Mouse (Mus musculus): ENCODE data around the gene Mypn. TPM values are rescaled to one million over a fixed set of nuclear protein-coding genes. Genes with fewer than 3 reads are reported as not detected.

Gene Mypn
- total RNA-seq, 2 experiments from 2014 or later = 78.0 to 86.7 TPM

GRCm38 (mm10) chr10:63158191-63158590 lies 45.6 kb downstream of the Mypn start:
- intact Hi-C loops (cut with DNase I) = loop anchor here (5.0 kb wide), 2 partner anchors 44 to 84 kb away; partner anchors contain the start of genes Herc4 and Mypn
- peak; percentile 49 to 75 for DNase-seq

- no peak for DNase-seq
- intact Hi-C loops (cut with DNase I) = loop anchor here (5.0 kb wide), 2 partner anchors 45 to 85 kb away; partner anchors contain the start of genes Herc4 and Mypn
Measured at GRCm38 (mm10) chr10:63157491-63157890, 46.3 kb downstream of the Mypn start.

GRCm38 (mm10) chr10:63156919-63157318 lies 46.8 kb downstream of the Mypn start:
- DNase-seq = peak; percentile 73 to 81
- intact Hi-C loops (cut with DNase I) = loop anchor here (5.0 kb wide), 2 partner anchors 45 to 85 kb away; partner anchors contain the start of genes Herc4 and Mypn

- intact Hi-C loops (cut with DNase I) = loop anchor here (5.0 kb wide), 2 partner anchors 46 to 86 kb away; partner anchors contain the start of genes Herc4 and Mypn
- DNase-seq = no peak
Measured at GRCm38 (mm10) chr10:63156351-63156750, 47.4 kb downstream of the Mypn start.

- DNase-seq = peak in 1 of 2 experiments; percentile 38
- intact Hi-C loops (cut with DNase I) = loop anchor here (5.0 kb wide), 2 partner anchors 46 to 86 kb away; partner anchors contain the start of genes Herc4 and Mypn
Measured at GRCm38 (mm10) chr10:63155668-63156350, 47.9 kb downstream of the Mypn start.

GRCm38 (mm10) chr10:63154726-63155125 lies 49.0 kb downstream of the Mypn start:
- DNase-seq = no peak
- intact Hi-C loops (cut with DNase I) = loop anchor here (5.0 kb wide), 3 partner anchors 48 to 113 kb away; partner anchors contain the start of genes Herc4 and Mypn

GRCm38 (mm10) chr10:63154226-63154625 lies 49.5 kb downstream of the Mypn start:
- intact Hi-C loops (cut with DNase I) = loop anchor here (5.0 kb wide), 1 partner anchor 113 kb away; no protein-coding TSS in a partner anchor
- DNase-seq = no peak

GRCm38 (mm10) chr10:63153563-63153962 lies 50.2 kb downstream of the Mypn start:
- peak; percentile 76 to 88 for DNase-seq
- intact Hi-C loops (cut with DNase I) = loop anchor here (1.0 to 5.0 kb wide), 3 partner anchors 114 to 224 kb away; no protein-coding TSS in a partner anchor

- intact Hi-C loops (cut with DNase I) = loop anchor here (5.0 kb wide), 1 partner anchor 115 kb away; no protein-coding TSS in a partner anchor
Measured at GRCm38 (mm10) chr10:63152358-63152757, 51.4 kb downstream of the Mypn start.

GRCm38 (mm10) chr10:63142660-63143059 lies 61.1 kb downstream of the Mypn start:
- DNase-seq = no peak
- intact Hi-C loops (cut with DNase I) = no loop called here

More at GRCm38 (mm10) chr10:63152358-63152757, 51.4 kb downstream of the Mypn start:
- DNase-seq = no peak

GRCm38 (mm10) chr10:63136436-63136835 lies 67.3 kb downstream of the Mypn start:
- intact Hi-C loops (cut with DNase I) = no loop called here
- no peak for DNase-seq

GRCm38 (mm10) chr10:63135680-63136079 lies 68.1 kb downstream of the Mypn start:
- no peak for DNase-seq
- intact Hi-C loops (cut with DNase I) = no loop called here

- DNase-seq = no peak
- intact Hi-C loops (cut with DNase I) = no loop called here
Measured at GRCm38 (mm10) chr10:63133326-63133725, 70.4 kb downstream of the Mypn start.

GRCm38 (mm10) chr10:63132356-63132755 lies 71.4 kb downstream of the Mypn start:
- DNase-seq = no peak
- intact Hi-C loops (cut with DNase I) = no loop called here

- intact Hi-C loops (cut with DNase I) = no loop called here
- no peak for DNase-seq
Measured at GRCm38 (mm10) chr10:63130500-63130899, 73.3 kb downstream of the Mypn start.

GRCm38 (mm10) chr10:63128256-63128655 lies 75.5 kb downstream of the Mypn start:
- DNase-seq = peak; percentile 74 to 81
- intact Hi-C loops (cut with DNase I) = no loop called here

- intact Hi-C loops (cut with DNase I) = no loop called here
Measured at GRCm38 (mm10) chr10:63127156-63127555, 76.6 kb downstream of the Mypn start.

GRCm38 (mm10) chr10:63126116-63126515 lies 77.6 kb downstream of the Mypn start:
- intact Hi-C loops (cut with DNase I) = no loop called here
- no peak for DNase-seq

More at GRCm38 (mm10) chr10:63127156-63127555, 76.6 kb downstream of the Mypn start:
- no peak for DNase-seq

GRCm38 (mm10) chr10:63125343-63125742 lies 78.4 kb downstream of the Mypn start:
- peak in 1 of 2 experiments; percentile 22 for DNase-seq

GRCm38 (mm10) chr10:63124016-63124415 lies 79.7 kb downstream of the Mypn start:
- no peak for DNase-seq
- intact Hi-C loops (cut with DNase I) = no loop called here

More at GRCm38 (mm10) chr10:63125343-63125742, 78.4 kb downstream of the Mypn start:
- intact Hi-C loops (cut with DNase I) = no loop called here

GRCm38 (mm10) chr10:63123141-63123540 lies 80.6 kb downstream of the Mypn start:
- intact Hi-C loops (cut with DNase I) = no loop called here
- no peak for DNase-seq

GRCm38 (mm10) chr10:63122516-63122915 lies 81.2 kb downstream of the Mypn start:
- intact Hi-C loops (cut with DNase I) = no loop called here
- peak; percentile 18 to 36 for DNase-seq

Data from heart, postnatal 10 days (tissue).